Mouse (Mus musculus): ENCODE measurements at regions not wholly inside any gene's neighbourhood (a gene's known extent, or its start where the extent isn't known, plus 50 kb on each side); places are given as distances from the start of the nearest gene placed in this dataset.

- H3K4me2 ChIP-seq: no peak overlapping the region
- H3K9me3 ChIP-seq (replicated peaks): no peaks in the 10 kb centered on the region
- no peak overlapping the region for H3K27ac ChIP-seq
- WGBS: 86% methylated on average over 5 of the region's 5 CpGs
- no peak overlapping the region for H3K4me3 ChIP-seq (replicated peaks)
- no peaks in the 10 kb centered on the region for H3K27me3 ChIP-seq
- no peak overlapping the region for H3K9ac ChIP-seq
- ATAC-seq (replicated peaks; ENCODE audit: low FRiP score): no peak; the same call in 1 of the 2 replicates
- no peaks in the 10 kb centered on the region for H3K36me3 ChIP-seq
- H3K4me1 ChIP-seq: peaks cover 19% of the 10 kb centered on the region
Observed at GRCm38 (mm10) chr5:35160929-35161815, 55.6 kb upstream of the Lrpap1 start.

- H3K9me3 ChIP-seq (replicated peaks): no peaks in the 10 kb centered on the region
- H3K4me2 ChIP-seq: no peak overlapping the region
- 63% methylated on average over 4 of the region's 4 CpGs for WGBS
- no peak overlapping the region for H3K27ac ChIP-seq
- H3K9ac ChIP-seq: no peak overlapping the region
- no peak overlapping the region for H3K4me3 ChIP-seq (replicated peaks)
- no peaks in the 10 kb centered on the region for H3K27me3 ChIP-seq
- peaks cover 19% of the 10 kb centered on the region for H3K4me1 ChIP-seq
- ATAC-seq (replicated peaks; ENCODE audit: low FRiP score): no peak
- no peaks in the 10 kb centered on the region for H3K36me3 ChIP-seq
Observed at GRCm38 (mm10) chr5:35159854-35160253, 54.3 kb upstream of the Lrpap1 start.

- 50% methylated on average over 9 of the region's 9 CpGs for WGBS
- Histone ChIP-seq H3K27me3 (no peaks in the 10 kb centered on the region), H3K4me2 (no peak overlapping the region), H3K36me3 (no peaks in the 10 kb centered on the region), H3K4me3 (replicated peaks) (no peak overlapping the region), H3K9me3 (replicated peaks) (no peaks in the 10 kb centered on the region), H3K9ac (no peak overlapping the region), H3K4me1 (peaks cover 19% of the 10 kb centered on the region), H3K27ac (no peak overlapping the region)
- ATAC-seq (replicated peaks; ENCODE audit: low FRiP score): no peak
Observed at GRCm38 (mm10) chr5:35159178-35159661, 53.7 kb upstream of the Lrpap1 start.

- Histone ChIP-seq H3K27me3 (no peaks in the 10 kb centered on the region), H3K4me2 (no peak overlapping the region), H3K36me3 (no peaks in the 10 kb centered on the region), H3K4me3 (replicated peaks) (no peak overlapping the region), H3K27ac (peak overlapping the region; percentile 48; the same call in 1 of the 2 replicates), H3K9me3 (replicated peaks) (no peaks in the 10 kb centered on the region), H3K9ac (0 out of 2 replicates have a peak overlapping the region, but pooled peaks have one; percentile 1), H3K4me1 (peaks cover 19% of the 10 kb centered on the region)
- 20% methylated on average over 8 of the region's 8 CpGs for WGBS
- no peak for ATAC-seq (replicated peaks; ENCODE audit: low FRiP score)
Observed at GRCm38 (mm10) chr5:35158346-35159047, 52.9 kb upstream of the Lrpap1 start.

GRCm38 (mm10) chr5:35156371-35156770 lies 50.8 kb upstream of the Lrpap1 start:
- Histone ChIP-seq H3K36me3 (no peaks in the 10 kb centered on the region), H3K4me3 (replicated peaks) (no peak overlapping the region), H3K9me3 (replicated peaks) (no peaks in the 10 kb centered on the region), H3K27ac (no peak overlapping the region), H3K27me3 (no peaks in the 10 kb centered on the region), H3K4me2 (no peak overlapping the region), H3K4me1 (peaks cover 19% of the 10 kb centered on the region), H3K9ac (no peak overlapping the region)
- WGBS: 63% methylated on average over 7 of the region's 7 CpGs
- no peak for ATAC-seq (replicated peaks; ENCODE audit: low FRiP score)

- no peak for ATAC-seq (replicated peaks; ENCODE audit: low FRiP score)
- Histone ChIP-seq H3K4me1 (peaks cover 19% of the 10 kb centered on the region), H3K27me3 (no peaks in the 10 kb centered on the region), H3K9ac (no peak overlapping the region), H3K27ac (no peak overlapping the region), H3K4me2 (no peak overlapping the region), H3K36me3 (no peaks in the 10 kb centered on the region), H3K9me3 (replicated peaks) (no peaks in the 10 kb centered on the region), H3K4me3 (replicated peaks) (no peak overlapping the region)
- 83% methylated on average over 3 of the region's 3 CpGs for WGBS
Observed at GRCm38 (mm10) chr5:35155717-35156116, 50.2 kb upstream of the Lrpap1 start.
